Mouse (Mus musculus) midbrain, embryonic 10.5 days (tissue): ENCODE results near the gene Dlx6. TPM values are rescaled to one million over a fixed set of nuclear protein-coding genes. Genes with fewer than 3 reads are reported as not detected.

Experiments
- polyA plus RNA-seq: library from polyadenylated mRNA; unstranded; fragments of >200 nt; fragmentation: Nextera tagmentation; extraction: Ambion mirVana; gene quantifications from 2 replicates; pipeline ENCODE4 v1.2.1, GENCODE M21; 2016

The Dlx6 gene
- polyA plus RNA-seq, 1 experiment from 2014 or later: 0.48 TPM

Other genes starting within 250 kb of the Dlx6 start
- 4.5 and 8.9 TPM in 2 replicates for gene Dlx5, start 18.8 kb downstream of the Dlx6 start, polyA plus RNA-seq
- gene Sdhaf3, start 92.7 kb downstream of the Dlx6 start, polyA plus RNA-seq: 7.3 and 7.7 TPM in 2 replicates